Mouse (Mus musculus): ENCODE data around the gene Hist1h2af.

The Hist1h2af gene

GRCm38 (mm10) chr13:23515281-23515680, 18.4 kb upstream of the Hist1h2af start:
- 85% methylated on average over 5 of the region's 5 CpGs for WGBS

GRCm38 (mm10) chr13:23515826-23516620, 17.7 kb upstream of the Hist1h2af start:
- 66% methylated on average over 15 of the region's 15 CpGs for WGBS

GRCm38 (mm10) chr13:23516822-23517602, 16.7 kb upstream of the Hist1h2af start:
- under 1% methylated on average over 19 of the region's 19 CpGs for WGBS

- under 1% methylated on average over 27 of the region's 27 CpGs for WGBS
Measured at GRCm38 (mm10) chr13:23517603-23518294, 16.0 kb upstream of the Hist1h2af start.

- WGBS = under 1% methylated on average over 6 of the region's 6 CpGs
Measured at GRCm38 (mm10) chr13:23518295-23518603, 15.5 kb upstream of the Hist1h2af start.

GRCm38 (mm10) chr13:23518885-23519284, 14.8 kb upstream of the Hist1h2af start:
- under 1% methylated on average over 6 of the region's 6 CpGs for WGBS

GRCm38 (mm10) chr13:23519416-23519815, 14.3 kb upstream of the Hist1h2af start:
- under 1% methylated on average over 10 of the region's 10 CpGs for WGBS

GRCm38 (mm10) chr13:23521703-23522102, 12.0 kb upstream of the Hist1h2af start:
- 1% methylated on average over 14 of the region's 14 CpGs for WGBS

- 44% methylated on average over 5 of the region's 5 CpGs for WGBS
Measured at GRCm38 (mm10) chr13:23523976-23524375, 9.7 kb upstream of the Hist1h2af start.

- 12% methylated on average over 5 of the region's 5 CpGs for WGBS
Measured at GRCm38 (mm10) chr13:23524654-23525053, 9.1 kb upstream of the Hist1h2af start.

GRCm38 (mm10) chr13:23525901-23526300, 7.8 kb upstream of the Hist1h2af start:
- WGBS = 4% methylated on average over 10 of the region's 10 CpGs

GRCm38 (mm10) chr13:23526312-23526711, 7.4 kb upstream of the Hist1h2af start:
- whole genome bisulfite sequencing = under 1% methylated on average over 17 of the region's 17 CpGs

GRCm38 (mm10) chr13:23529005-23529404, 4.7 kb upstream of the Hist1h2af start:
- WGBS = 86% methylated on average over 5 of the region's 5 CpGs

GRCm38 (mm10) chr13:23529480-23530165, 4.1 kb upstream of the Hist1h2af start:
- WGBS = 26% methylated on average over 2 of the region's 2 CpGs

- under 1% methylated on average over 20 of the region's 20 CpGs for WGBS
Measured at GRCm38 (mm10) chr13:23530181-23530900, 3.4 kb upstream of the Hist1h2af start.

GRCm38 (mm10) chr13:23530901-23531875, 2.5 kb upstream of the Hist1h2af start, which contains the start of gene Hist1h4h:
Hist1h4h (plus strand) TSS chr13:23531050.
- under 1% methylated on average over 61 of the region's 70 CpGs for WGBS

- 10% methylated on average over 9 of the region's 9 CpGs for WGBS
Measured at GRCm38 (mm10) chr13:23532262-23533075, 1.2 kb upstream of the Hist1h2af start.

- under 1% methylated on average over 15 of the region's 15 CpGs for WGBS
Measured at GRCm38 (mm10) chr13:23534368-23535131, 844 bp downstream of the Hist1h2af start.
